Mouse (Mus musculus): Measurements from ENCODE around the gene Pelp1.
"Not testable (repeated sequence)": the region's sequence is repeated elsewhere in the genome, so short reads cannot be mapped to it uniquely, and the experiment has no call there.

Pelp1 gene

GRCm38 (mm10) chr11:70419486-70419885, 9.7 kb upstream of the Pelp1 start:
- no peak for DNase-seq

DNA sequence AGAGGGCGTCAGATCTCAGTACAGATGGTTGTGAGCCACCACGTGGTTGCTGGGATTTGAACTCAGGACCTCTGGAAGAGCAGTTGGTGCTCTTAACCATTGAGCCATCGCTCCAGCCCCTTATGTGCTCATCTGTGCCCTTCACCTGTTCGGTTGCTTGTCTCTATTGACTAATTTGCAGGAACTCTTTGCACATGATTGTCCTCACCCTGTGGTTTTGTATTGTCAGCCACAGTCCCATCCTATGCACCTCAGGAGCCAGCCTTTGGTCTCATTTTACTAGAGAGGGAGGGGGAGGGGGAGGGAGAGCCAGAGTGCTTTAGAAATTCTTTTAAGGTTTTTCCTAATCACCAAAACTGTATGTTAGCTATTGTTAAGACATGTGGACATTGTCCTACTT, 8.4 kb upstream of the Pelp1 start:
- DNase-seq, result no peak

GRCm38 (mm10) chr11:70413961-70414360, 4.1 kb upstream of the Pelp1 start:
- peak in 1 of 2 experiments; percentile 75 for DNase-seq

DNA sequence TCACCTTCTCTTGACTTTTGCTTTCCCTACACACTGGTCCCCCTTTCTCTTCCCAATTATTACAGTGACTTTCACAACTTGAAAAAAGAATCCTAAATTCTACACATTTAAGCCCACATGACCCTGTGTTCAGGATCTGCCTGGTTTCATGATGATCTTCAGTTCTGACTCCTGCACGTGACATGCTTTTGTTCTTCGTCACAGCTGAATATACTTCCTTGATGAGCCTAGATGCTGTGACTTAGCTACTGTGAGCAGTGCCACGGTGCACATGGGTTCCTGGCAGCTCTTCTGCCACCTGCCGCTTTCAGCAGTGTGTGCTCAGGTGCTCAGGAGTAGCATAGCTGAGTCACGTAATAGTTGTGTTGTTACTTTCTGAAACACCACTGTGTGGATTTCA, 2.8 kb upstream of the Pelp1 start:
- DNase-seq, result no peak

GRCm38 (mm10) chr11:70410297-70410643, 439 bp upstream of the Pelp1 start:
- DNase-seq, result no peak

DNA sequence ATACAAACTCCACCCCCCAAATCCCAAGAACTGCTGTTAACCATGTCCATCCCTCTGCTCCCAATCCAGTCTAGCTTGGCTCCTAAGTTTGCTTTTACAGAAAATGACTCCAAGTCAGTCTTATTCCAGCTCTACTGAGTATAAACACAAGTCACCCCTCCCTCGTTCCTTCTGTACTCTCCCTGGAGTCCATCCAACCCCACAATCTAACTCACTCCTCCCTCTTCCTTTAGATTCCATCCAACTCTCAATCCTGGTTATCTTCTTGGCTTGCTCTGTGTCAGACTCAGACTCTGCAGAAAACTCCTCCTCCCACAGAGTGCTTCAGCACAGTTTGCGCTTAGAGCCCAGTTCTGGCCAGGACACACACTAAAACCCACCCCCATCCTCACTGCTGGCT, 6.2 kb downstream of the Pelp1 start:
- no peak for DNase-seq

- no peak for DNase-seq
These were observed 20.4 kb downstream of the Pelp1 start for GRCm38 (mm10) chr11:70389421-70389820.

GRCm38 (mm10) chr11:70387436-70387835, 22.4 kb downstream of the Pelp1 start:
- no peak for DNase-seq

DNA sequence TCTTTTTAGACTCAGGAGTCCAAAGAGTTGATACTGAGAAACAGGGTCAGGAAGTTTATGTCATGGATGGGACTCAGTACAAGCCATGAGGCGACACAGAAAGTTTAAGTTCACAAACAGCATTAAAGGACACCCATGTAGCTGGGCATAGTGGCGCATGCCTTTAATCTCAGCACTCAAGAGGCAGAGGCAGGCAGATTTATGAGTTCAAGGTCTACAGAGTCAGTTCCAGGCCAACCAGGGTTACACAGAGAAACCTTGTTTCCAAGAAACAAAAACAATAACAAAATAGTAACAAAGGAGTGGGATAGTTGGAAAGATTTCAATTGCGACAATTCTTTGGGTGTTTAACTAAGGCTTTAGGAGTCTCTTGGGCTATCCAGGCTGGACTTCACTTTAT, 25.7 kb downstream of the Pelp1 start:
- DNase-seq, result no peak

- no peak for DNase-seq
These were observed 28.5 kb downstream of the Pelp1 start for GRCm38 (mm10) chr11:70381330-70381729.

DNA sequence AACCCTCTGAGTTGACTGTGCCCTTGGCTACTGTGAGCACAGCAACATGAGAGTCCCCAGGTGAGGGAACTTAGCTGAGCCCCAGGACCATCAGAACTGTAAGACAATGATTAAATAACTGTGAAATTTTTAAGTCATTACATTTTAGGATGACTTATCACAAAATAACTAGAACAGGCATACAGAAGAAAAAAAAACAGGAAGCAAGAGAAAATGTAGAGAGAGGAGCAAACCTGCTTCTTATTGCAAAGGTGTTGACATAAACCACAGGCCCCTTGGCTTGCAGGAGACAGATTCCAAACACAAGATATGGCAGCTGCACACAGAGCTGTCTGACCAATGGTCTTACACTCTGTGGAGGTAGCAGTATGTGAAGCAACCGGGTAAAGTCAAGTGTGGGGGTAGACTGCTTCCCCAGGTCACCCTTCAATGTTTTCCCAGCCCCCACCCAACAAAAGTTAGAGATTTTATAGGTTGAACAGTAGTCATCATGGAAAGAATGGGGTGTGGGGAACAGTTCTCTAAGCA, 29.3 kb downstream of the Pelp1 start:
- DNase-seq, result no peak

- no peak for DNase-seq
These were observed 33.8 kb downstream of the Pelp1 start for GRCm38 (mm10) chr11:70376054-70376453.

DNA sequence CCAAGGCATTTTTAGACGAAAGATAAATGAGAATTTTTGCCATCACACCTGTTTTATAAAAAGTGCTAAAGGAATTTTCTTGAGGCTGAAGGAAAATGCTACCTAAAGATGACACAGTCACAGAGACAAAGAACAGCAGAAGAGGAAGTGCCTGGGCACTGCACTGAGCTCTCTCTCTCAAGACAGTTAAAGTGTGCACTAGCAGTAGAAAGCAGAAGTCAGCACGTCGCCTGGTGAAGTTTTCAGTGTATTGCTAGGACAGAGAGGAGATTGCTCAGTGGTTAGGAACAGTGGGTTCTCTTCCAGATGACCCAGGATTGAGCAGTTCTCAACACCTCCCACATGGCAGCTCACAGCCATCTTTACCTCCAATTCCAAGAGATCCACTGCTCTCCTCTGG, 35.5 kb downstream of the Pelp1 start:
- no peak for DNase-seq

DNA sequence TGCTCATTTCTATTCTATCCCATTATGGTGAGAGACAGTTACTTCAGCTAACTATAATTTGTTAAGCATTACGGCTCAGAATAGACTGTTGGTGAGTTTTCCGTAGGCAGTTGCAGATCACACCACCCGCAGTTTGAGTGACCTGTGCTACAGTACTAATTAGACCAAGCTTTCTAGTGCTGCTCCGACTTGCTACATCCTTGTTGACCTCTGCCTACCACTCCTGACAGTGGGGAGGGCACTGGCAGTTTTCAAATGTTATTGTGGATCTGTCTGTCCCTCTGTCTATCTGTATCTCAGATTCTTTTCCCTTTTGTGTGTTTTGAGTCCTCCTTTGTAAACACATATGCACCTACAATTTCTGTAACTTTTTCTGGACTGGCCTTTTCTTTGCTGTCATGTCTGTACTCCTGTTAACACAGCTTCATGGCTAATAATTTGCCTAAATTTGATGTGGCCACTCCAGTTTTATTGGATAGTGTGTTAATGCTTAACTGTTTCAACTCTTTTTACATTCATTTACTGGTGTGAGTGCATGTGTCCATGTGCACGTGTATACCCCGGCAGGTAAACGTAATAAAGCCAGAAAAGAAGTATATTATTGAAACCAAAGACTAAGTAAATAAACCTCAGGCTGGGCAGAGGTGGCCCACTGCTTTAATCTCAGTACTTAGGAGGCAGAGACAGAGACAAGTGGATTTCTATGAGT, 36.8 kb downstream of the Pelp1 start:
- DNase-seq, result no peak

DNA sequence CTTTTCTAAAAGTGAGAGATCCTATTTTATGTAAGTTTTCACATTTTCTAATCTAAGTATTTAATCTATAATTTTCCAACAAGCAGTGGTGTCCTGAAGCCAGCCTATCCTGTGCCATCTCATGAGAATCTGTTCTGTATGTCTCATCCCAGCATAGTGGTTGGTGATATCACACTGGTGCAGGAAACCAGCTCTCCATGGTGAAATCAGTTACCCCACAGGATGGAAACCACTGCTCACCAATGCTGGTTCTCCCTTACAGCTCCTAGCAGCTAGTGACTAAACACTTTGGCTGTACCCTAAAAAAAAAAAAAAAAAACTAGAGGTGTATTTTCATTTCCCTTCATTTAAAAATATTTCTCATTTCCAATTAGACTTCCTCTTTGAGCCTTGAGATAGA, 37.4 kb downstream of the Pelp1 start:
- DNase-seq, result no peak

- not testable (repeated sequence) for DNase-seq
These were observed 41.2 kb downstream of the Pelp1 start for GRCm38 (mm10) chr11:70368626-70369025.

- DNase-seq, result not testable (repeated sequence)
These were observed 42.1 kb downstream of the Pelp1 start for GRCm38 (mm10) chr11:70367701-70368100.

- peak in 1 of 2 experiments; percentile 8 for DNase-seq
These were observed 58.0 kb downstream of the Pelp1 start, which contains the start of gene Alox15 for GRCm38 (mm10) chr11:70351868-70352267. TSS of gene Alox15 (minus strand) at chr11:70352031.

DNA sequence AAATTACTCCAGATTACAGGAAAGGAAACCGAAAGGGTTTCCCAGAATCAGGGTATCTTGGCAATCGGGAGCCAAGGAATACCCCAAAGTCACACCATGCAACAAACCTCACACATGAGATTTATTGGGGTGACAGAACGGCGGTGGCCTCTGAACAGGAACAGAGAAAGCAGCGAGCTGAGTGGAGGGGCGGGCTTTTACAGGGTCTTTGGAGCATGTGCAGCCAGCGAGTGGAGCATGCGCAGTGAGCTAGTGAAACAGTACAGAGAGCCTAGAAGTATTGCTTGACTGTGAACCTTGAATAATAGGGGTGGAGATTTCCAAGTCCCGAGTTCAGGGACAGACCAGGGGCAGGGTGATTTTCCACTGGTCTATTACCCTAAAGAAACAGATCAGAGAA, 61.2 kb downstream of the Pelp1 start:
- no peak for DNase-seq

- DNase-seq, result no peak
These were observed 62.0 kb downstream of the Pelp1 start for GRCm38 (mm10) chr11:70347861-70348260.

DNA sequence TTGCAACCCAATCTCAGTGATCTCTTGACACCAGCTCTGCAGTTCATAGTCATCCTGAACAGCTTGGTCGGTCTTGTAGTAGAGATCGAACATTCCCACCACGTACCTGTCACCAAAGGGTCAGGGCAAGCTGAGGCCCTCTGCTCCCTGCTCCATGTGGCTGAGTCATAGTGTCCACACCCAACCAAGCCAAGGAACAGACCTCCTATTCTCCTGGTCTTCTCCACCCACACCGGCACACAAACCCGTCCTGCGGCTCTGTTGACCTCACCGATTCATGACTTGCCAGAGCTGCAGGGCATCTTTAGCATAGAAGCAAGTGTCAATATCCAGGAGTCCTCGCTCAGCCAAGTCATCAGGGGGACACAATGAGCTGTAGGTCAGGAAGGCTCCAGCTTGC, 64.3 kb downstream of the Pelp1 start:
- DNase-seq, result no peak

GRCm38 (mm10) chr11:70345061-70345460, 64.8 kb downstream of the Pelp1 start:
- no peak for DNase-seq

Data from spleen, adult 18-20 months (tissue).